Mouse (Mus musculus): ENCODE results near the gene Hoxd3. TPM values are rescaled to one million over a fixed set of nuclear protein-coding genes. Genes with fewer than 3 reads are reported as not detected.

Gene Hoxd3
- polyA plus RNA-seq, 1 experiment from 2014 or later, result 0.08 TPM

- 2% methylated on average over 14 of the region's 14 CpGs for WGBS
- H3K9ac ChIP-seq (ENCODE audit: low read length), result no peak overlapping the region
- H3K36me3 ChIP-seq (ENCODE audit: control insufficient read depth, insufficient read depth, low read length), result no peaks in the 10 kb centered on the region
- H3K4me1 ChIP-seq (replicated peaks; ENCODE audit: control insufficient read depth, insufficient read depth, low read length), result peaks cover 9% of the 10 kb centered on the region; the same call in 1 of the 2 replicates
- no peak overlapping the region for H3K27ac ChIP-seq (ENCODE audit: low read depth, low read length)
- peaks cover 95% of the 10 kb centered on the region for H3K27me3 ChIP-seq (ENCODE audit: control insufficient read depth, insufficient read depth, low read length)
- DNase-seq (ENCODE audit: low spot score) (peak; percentile 50), ATAC-seq (replicated peaks; ENCODE audit: low FRiP score) (no peak)
- no peak overlapping the region for H3K4me3 ChIP-seq (ENCODE audit: low read depth, low read length)
- H3K4me2 ChIP-seq (ENCODE audit: low read depth, low read length, severe bottlenecking), result no peak overlapping the region
- no peaks in the 10 kb centered on the region for H3K9me3 ChIP-seq (ENCODE audit: control insufficient read depth, low read length)
Observed at GRCm38 (mm10) chr2:74669650-74670235, 42.0 kb upstream of the Hoxd3 start.

DNA sequence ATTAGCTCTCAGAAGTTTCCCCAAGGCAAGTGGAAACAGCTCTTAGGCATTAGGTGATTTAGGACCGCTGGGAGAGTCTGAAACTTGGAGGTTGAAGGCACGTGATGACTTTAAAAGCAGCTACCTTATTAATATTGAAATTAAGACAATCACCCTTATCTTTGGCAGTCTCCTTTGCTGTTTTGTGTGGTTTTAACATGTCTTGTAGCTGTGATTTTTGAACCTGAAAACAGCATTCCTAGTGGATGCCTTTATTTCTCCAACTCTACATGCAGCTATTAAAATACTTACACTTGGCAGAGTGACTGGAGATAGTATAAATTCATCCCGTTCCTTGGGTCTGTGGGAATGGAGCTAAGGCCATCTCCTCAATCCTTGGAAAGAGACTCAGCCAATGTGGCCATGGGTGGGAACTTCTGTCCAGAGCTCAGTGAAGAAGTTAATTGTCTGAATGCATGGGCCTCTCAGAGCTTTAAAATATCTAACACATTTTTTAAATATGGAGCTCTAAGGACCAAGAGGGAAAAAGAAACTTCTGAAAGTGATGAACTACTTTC is 41.0 kb upstream of the Hoxd3 start:
- WGBS, result 2% methylated on average over 3 of the region's 3 CpGs
- ATAC-seq (replicated peaks; ENCODE audit: low FRiP score) (no peak), DNase-seq (ENCODE audit: low spot score) (peak; percentile 14)
- Histone ChIP-seq H3K4me3 (ENCODE audit: low read depth, low read length) (no peak overlapping the region), H3K27me3 (ENCODE audit: control insufficient read depth, insufficient read depth, low read length) (peaks cover 96% of the 10 kb centered on the region), H3K27ac (ENCODE audit: low read depth, low read length) (no peak overlapping the region), H3K9ac (ENCODE audit: low read length) (no peak overlapping the region), H3K9me3 (ENCODE audit: control insufficient read depth, low read length) (no peaks in the 10 kb centered on the region), H3K36me3 (ENCODE audit: control insufficient read depth, insufficient read depth, low read length) (no peaks in the 10 kb centered on the region), H3K4me1 (replicated peaks; ENCODE audit: control insufficient read depth, insufficient read depth, low read length) (peaks cover 9% of the 10 kb centered on the region; the same call in 1 of the 2 replicates), H3K4me2 (ENCODE audit: low read depth, low read length, severe bottlenecking) (no peak overlapping the region)

DNA sequence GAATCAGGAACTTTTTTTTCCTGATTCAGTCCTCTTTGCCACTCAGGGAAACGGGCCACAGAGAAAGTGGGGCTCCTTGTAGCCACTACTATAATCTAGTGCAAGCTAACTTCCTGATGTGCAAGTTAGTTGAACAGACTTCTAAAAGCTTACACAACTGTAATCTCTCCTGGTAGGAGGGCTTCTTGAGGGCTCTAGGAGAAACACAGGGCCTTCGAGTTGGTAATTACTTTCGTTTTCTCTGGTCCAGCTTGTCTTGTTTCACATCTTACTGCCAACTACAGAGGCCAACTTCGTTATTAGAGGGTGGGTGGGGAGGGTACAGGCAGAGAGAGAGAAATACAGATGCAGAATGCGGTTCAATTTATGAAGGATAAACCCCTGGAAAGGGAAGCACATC is 39.9 kb upstream of the Hoxd3 start:
- Histone ChIP-seq H3K4me1 (replicated peaks; ENCODE audit: control insufficient read depth, insufficient read depth, low read length) (peaks cover 9% of the 10 kb centered on the region; the same call in 1 of the 2 replicates), H3K27me3 (ENCODE audit: control insufficient read depth, insufficient read depth, low read length) (peaks cover 98% of the 10 kb centered on the region), H3K4me2 (ENCODE audit: low read depth, low read length, severe bottlenecking) (no peak overlapping the region), H3K9ac (ENCODE audit: low read length) (no peak overlapping the region), H3K27ac (ENCODE audit: low read depth, low read length) (no peak overlapping the region), H3K36me3 (ENCODE audit: control insufficient read depth, insufficient read depth, low read length) (no peaks in the 10 kb centered on the region), H3K4me3 (ENCODE audit: low read depth, low read length) (no peak overlapping the region), H3K9me3 (ENCODE audit: control insufficient read depth, low read length) (no peaks in the 10 kb centered on the region)
- 5% methylated on average over 5 of the region's 5 CpGs for WGBS
- no peak for ATAC-seq (replicated peaks; ENCODE audit: low FRiP score)
- peak; percentile 33 for DNase-seq (ENCODE audit: low spot score)

- Histone ChIP-seq H3K27ac (ENCODE audit: low read depth, low read length) (no peak overlapping the region), H3K4me3 (ENCODE audit: low read depth, low read length) (peak overlapping the region; percentile 7; the same call in 1 of the 2 replicates), H3K27me3 (ENCODE audit: control insufficient read depth, insufficient read depth, low read length) (peaks cover 98% of the 10 kb centered on the region), H3K9me3 (ENCODE audit: control insufficient read depth, low read length) (no peaks in the 10 kb centered on the region), H3K9ac (ENCODE audit: low read length) (no peak overlapping the region), H3K36me3 (ENCODE audit: control insufficient read depth, insufficient read depth, low read length) (no peaks in the 10 kb centered on the region), H3K4me2 (ENCODE audit: low read depth, low read length, severe bottlenecking) (peak overlapping the region; percentile 35), H3K4me1 (replicated peaks; ENCODE audit: control insufficient read depth, insufficient read depth, low read length) (peaks cover 9% of the 10 kb centered on the region; the same call in 1 of the 2 replicates)
- WGBS, result under 1% methylated on average over 40 of the region's 40 CpGs
- peak; percentile 87 for DNase-seq (ENCODE audit: low spot score)
- peak; percentile 47; the same call in 1 of the 2 replicates for ATAC-seq (replicated peaks; ENCODE audit: low FRiP score)
Observed at GRCm38 (mm10) chr2:74672481-74673362, 39.0 kb upstream of the Hoxd3 start.

GRCm38 (mm10) chr2:74673835-74674425 is 37.8 kb upstream of the Hoxd3 start:
- under 1% methylated on average over 24 of the region's 24 CpGs for WGBS
- Histone ChIP-seq H3K4me2 (ENCODE audit: low read depth, low read length, severe bottlenecking) (no peak overlapping the region), H3K4me1 (replicated peaks; ENCODE audit: control insufficient read depth, insufficient read depth, low read length) (peaks cover 4% of the 10 kb centered on the region; the same call in 1 of the 2 replicates), H3K9ac (ENCODE audit: low read length) (no peak overlapping the region), H3K4me3 (ENCODE audit: low read depth, low read length) (no peak overlapping the region), H3K27me3 (ENCODE audit: control insufficient read depth, insufficient read depth, low read length) (peaks cover 98% of the 10 kb centered on the region), H3K9me3 (ENCODE audit: control insufficient read depth, low read length) (no peaks in the 10 kb centered on the region), H3K36me3 (ENCODE audit: control insufficient read depth, insufficient read depth, low read length) (no peaks in the 10 kb centered on the region), H3K27ac (ENCODE audit: low read depth, low read length) (no peak overlapping the region)
- peak; percentile 63 for DNase-seq (ENCODE audit: low spot score)
- ATAC-seq (replicated peaks; ENCODE audit: low FRiP score), result no peak

- Histone ChIP-seq H3K27me3 (ENCODE audit: control insufficient read depth, insufficient read depth, low read length) (peaks cover 98% of the 10 kb centered on the region), H3K4me2 (ENCODE audit: low read depth, low read length, severe bottlenecking) (no peak within 1 kb of the TSS), H3K4me1 (replicated peaks; ENCODE audit: control insufficient read depth, insufficient read depth, low read length) (peaks cover 4% of the 10 kb centered on the region; the same call in 1 of the 2 replicates), H3K9me3 (ENCODE audit: control insufficient read depth, low read length) (no peaks in the 10 kb centered on the region), H3K36me3 (ENCODE audit: control insufficient read depth, insufficient read depth, low read length) (no peaks in the 10 kb centered on the region), H3K27ac (ENCODE audit: low read depth, low read length) (no peak within 1 kb of the TSS), H3K4me3 (ENCODE audit: low read depth, low read length) (no peak within 1 kb of the TSS), H3K9ac (ENCODE audit: low read length) (no peak within 1 kb of the TSS)
- DNase-seq (ENCODE audit: low spot score) (peak; percentile 58), ATAC-seq (replicated peaks; ENCODE audit: low FRiP score) (0 out of 2 replicates have a peak, but pooled peaks have one; percentile 21)
- WGBS, result 2% methylated on average over 47 of the region's 47 CpGs
Observed at GRCm38 (mm10) chr2:74674881-74675665, 36.7 kb upstream of the Hoxd3 start, which contains the start of gene Hoxd12. Gene Hoxd12 (plus strand): TSS chr2:74675013.

GRCm38 (mm10) chr2:74675666-74676282 is 36.0 kb upstream of the Hoxd3 start:
- 4% methylated on average over 23 of the region's 24 CpGs for WGBS
- peaks cover 100% of the 10 kb centered on the region for H3K27me3 ChIP-seq (ENCODE audit: control insufficient read depth, insufficient read depth, low read length)

More at GRCm38 (mm10) chr2:74675666-74676282, 36.0 kb upstream of the Hoxd3 start:
- Histone ChIP-seq H3K9ac (ENCODE audit: low read length) (no peak overlapping the region), H3K4me2 (ENCODE audit: low read depth, low read length, severe bottlenecking) (no peak overlapping the region), H3K4me3 (ENCODE audit: low read depth, low read length) (no peak overlapping the region), H3K36me3 (ENCODE audit: control insufficient read depth, insufficient read depth, low read length) (no peaks in the 10 kb centered on the region), H3K9me3 (ENCODE audit: control insufficient read depth, low read length) (no peaks in the 10 kb centered on the region), H3K4me1 (replicated peaks; ENCODE audit: control insufficient read depth, insufficient read depth, low read length) (peaks cover 4% of the 10 kb centered on the region; the same call in 1 of the 2 replicates), H3K27ac (ENCODE audit: low read depth, low read length) (no peak overlapping the region)
- no peak for ATAC-seq (replicated peaks; ENCODE audit: low FRiP score)
- DNase-seq (ENCODE audit: low spot score), result peak; percentile 55

Data from forebrain, embryonic 11.5 days (tissue).